Mouse (Mus musculus) midbrain, embryonic 15.5 days (tissue): ENCODE measurements around the gene Ldb3. TPM values are rescaled to one million over a fixed set of nuclear protein-coding genes. Genes with fewer than 3 reads are reported as not detected.

Experiments
- ATAC-seq: fragments of 200-750 bp; cut with Nextera tagmentation; replicated peaks from 2 replicates; pipeline ENCODE4 v1.8.0; 2017; ENCODE audit warnings: moderate TSS enrichment
- H3K27ac ChIP-seq: fragments of 300-500 bp; sonication (generic); 2 replicates; pipeline ENCODE4 v1.5.1; 2015; ENCODE audit warnings: mild to moderate bottlenecking, inconsistent platforms
- H3K27me3 ChIP-seq: fragments of 300-500 bp; sonication (generic); replicated peaks from 2 replicates; pipeline ENCODE4 v1.6.1; 2015; ENCODE audit warnings: inconsistent platforms
- H3K36me3 ChIP-seq: fragments of 300-500 bp; sonication (generic); replicated peaks from 2 replicates; pipeline ENCODE4 v1.6.1; 2015; ENCODE audit warnings: inconsistent platforms
- H3K4me1 ChIP-seq: fragments of 300-500 bp; sonication (generic); 2 replicates; pipeline ENCODE4 v1.6.1; 2015; ENCODE audit warnings: inconsistent platforms
- H3K4me2 ChIP-seq: fragments of 300-500 bp; sonication (generic); 2 replicates; pipeline ENCODE4 v1.6.1; 2015; ENCODE audit warnings: inconsistent platforms, mild to moderate bottlenecking, moderate library complexity
- H3K4me3 ChIP-seq: fragments of 300-500 bp; sonication (generic); 2 replicates; pipeline ENCODE4 v1.5.1; 2015; ENCODE audit warnings: mild to moderate bottlenecking, inconsistent platforms
- H3K9ac ChIP-seq: fragments of 300-500 bp; sonication (generic); 2 replicates; pipeline ENCODE4 v1.6.1; 2015; ENCODE audit warnings: mild to moderate bottlenecking, inconsistent platforms
- H3K9me3 ChIP-seq: fragments of 300-500 bp; sonication (generic); 2 replicates; pipeline ENCODE4 v1.6.1; 2016; ENCODE audit warnings: inconsistent platforms
- WGBS: fragments of 180-500 bp; shearing (Covaris S2); methylation state at CpG from one replicate; pipeline ENCODE4 v1.1.7; 2015; ENCODE audit warnings: mixed read lengths; 5-methylcytosine and 5-hydroxymethylcytosine counted together
- polyA plus RNA-seq: library from polyadenylated mRNA; unstranded; fragments of >200 nt; fragmentation: Nextera tagmentation; extraction: Ambion mirVana; gene quantifications from 2 replicates; pipeline ENCODE4 v1.2.1, GENCODE M21; 2015

Gene Ldb3
- polyA plus RNA-seq: 0.57 and 0.78 TPM in 2 replicates

DNA sequence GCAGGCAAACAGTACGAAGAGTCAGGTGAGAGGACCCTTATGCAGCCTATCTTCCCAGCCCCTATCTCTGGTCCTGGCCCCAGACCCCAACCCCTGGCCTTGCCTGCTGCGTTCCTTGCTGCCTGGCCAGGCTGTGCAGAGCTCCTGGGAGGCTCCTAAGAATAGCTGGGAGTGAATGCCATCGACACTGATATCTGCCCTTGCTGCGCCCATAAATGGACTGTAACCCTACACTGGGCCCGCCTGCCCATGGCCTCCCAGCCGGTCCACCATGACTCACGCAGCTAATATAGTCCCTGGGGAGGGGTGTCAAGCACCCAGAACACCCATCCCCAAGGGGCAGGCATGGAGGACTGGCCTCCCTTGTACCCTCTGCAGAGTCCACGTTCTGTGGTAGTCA is at the start of gene Ldb3:
Gene Ldb3, minus strand, starts transcription at position 185 of the 400 bp plus-strand sequence.
- no peak within 1 kb of the TSS for H3K27ac ChIP-seq
- H3K36me3 ChIP-seq: no peaks in the 10 kb centered on the region
- ATAC-seq: no peak
- H3K9ac ChIP-seq: no peak within 1 kb of the TSS
- no peaks in the 10 kb centered on the region for H3K4me1 ChIP-seq
- no peaks in the 10 kb centered on the region for H3K9me3 ChIP-seq
- WGBS: 69% methylated on average over 8 of the region's 8 CpGs
- H3K27me3 ChIP-seq: no peaks in the 10 kb centered on the region
- H3K4me2 ChIP-seq: no peak within 1 kb of the TSS
- H3K4me3 ChIP-seq: no peak within 1 kb of the TSS

DNA sequence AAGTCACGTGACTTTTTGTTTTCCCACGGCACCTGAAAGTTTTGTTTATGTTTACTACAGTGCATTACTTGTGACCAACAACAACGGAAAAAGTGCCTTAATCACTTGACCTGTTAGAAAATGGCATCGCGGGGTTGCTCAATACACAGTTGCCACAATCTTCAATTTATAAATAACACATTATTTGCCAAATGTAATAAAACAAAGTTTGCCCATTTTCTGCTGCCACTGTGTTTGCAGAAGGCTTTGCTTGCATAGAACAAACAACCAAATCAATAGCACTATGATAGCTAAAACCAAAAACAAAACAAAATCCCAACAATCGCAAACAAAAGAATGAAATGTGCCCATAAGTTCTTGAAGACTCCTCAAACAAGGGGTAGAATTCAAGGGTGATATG is 47.2 kb upstream of the Ldb3 start:
- WGBS: 91% methylated on average over 6 of the region's 6 CpGs
- H3K4me2 ChIP-seq: no peak overlapping the region
- H3K27ac ChIP-seq: no peak overlapping the region
- no peaks in the 10 kb centered on the region for H3K9me3 ChIP-seq
- no peak overlapping the region for H3K4me3 ChIP-seq
- no peaks in the 10 kb centered on the region for H3K4me1 ChIP-seq
- no peaks in the 10 kb centered on the region for H3K36me3 ChIP-seq
- H3K27me3 ChIP-seq: no peaks in the 10 kb centered on the region
- no peak overlapping the region for H3K9ac ChIP-seq
- ATAC-seq: no peak

GRCm38 (mm10) chr14:34635192-34635591 is 46.7 kb upstream of the Ldb3 start:
- no peak for ATAC-seq

DNA sequence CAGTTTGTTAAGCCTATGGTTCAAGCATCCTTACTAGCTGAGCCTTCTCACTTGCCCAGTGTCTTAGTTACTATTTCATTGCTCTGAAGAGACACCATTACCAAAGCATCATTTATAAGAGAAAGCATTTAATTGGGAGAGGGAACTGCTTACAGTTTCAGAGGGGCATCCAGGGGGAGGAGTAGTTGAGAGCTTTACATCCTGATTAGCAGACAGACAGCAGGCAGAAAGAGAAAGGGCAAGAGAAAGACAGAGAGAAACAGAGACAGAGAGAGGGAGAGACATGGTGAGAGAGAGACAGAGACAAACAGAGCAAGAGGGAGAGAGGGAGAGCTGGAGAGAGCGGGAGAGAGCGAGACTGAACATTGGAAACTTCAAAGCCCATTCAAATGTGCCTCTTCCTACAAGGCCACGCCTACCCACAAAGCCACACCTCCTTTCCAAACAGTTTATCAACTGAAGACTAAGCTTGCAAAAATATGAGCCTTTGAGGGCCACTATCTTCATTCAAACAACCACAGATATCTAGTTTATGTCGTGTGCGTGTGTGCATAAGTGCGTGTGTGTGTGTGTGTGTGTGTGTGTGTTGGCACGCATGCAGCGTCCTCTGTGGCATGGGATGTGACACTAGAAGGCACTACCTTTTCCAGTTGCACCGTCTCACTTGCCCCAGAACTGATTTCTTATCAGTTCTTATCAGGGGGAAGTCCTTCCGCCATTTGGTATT is 44.4 kb upstream of the Ldb3 start:
- Histone ChIP-seq H3K27ac (no peak overlapping the region), H3K9ac (no peak overlapping the region), H3K36me3 (no peaks in the 10 kb centered on the region), H3K4me1 (no peaks in the 10 kb centered on the region), H3K9me3 (no peaks in the 10 kb centered on the region), H3K27me3 (no peaks in the 10 kb centered on the region), H3K4me2 (no peak overlapping the region), H3K4me3 (no peak overlapping the region)
- 80% methylated on average over 10 of the region's 10 CpGs for WGBS
- no peak for ATAC-seq

More at GRCm38 (mm10) chr14:34635192-34635591, 46.7 kb upstream of the Ldb3 start:
- Histone ChIP-seq H3K9ac (no peak overlapping the region), H3K27ac (no peak overlapping the region), H3K4me3 (no peak overlapping the region), H3K4me1 (no peaks in the 10 kb centered on the region), H3K27me3 (no peaks in the 10 kb centered on the region), H3K4me2 (no peak overlapping the region), H3K9me3 (no peaks in the 10 kb centered on the region), H3K36me3 (no peaks in the 10 kb centered on the region)
- WGBS: 49% methylated on average over 7 of the region's 7 CpGs

DNA sequence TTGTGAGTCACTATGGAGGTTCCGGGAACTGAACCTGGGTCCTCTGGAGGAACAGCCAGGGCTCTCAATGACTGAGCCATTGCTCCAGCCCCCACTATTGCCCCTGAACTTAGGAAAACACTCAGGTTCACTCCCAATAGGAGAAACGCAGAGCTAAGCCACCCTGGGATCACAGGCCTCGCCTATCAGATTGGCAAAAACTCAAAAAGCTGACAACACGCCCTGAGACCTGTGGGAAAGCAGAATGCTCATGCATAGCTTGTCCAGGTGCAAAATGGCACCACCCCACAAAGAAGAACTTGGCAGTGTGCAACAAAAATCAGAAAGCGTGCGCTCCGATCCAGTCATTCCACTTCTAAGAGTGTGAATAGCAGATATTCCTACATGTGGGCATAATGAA is 38.3 kb upstream of the Ldb3 start:
- Histone ChIP-seq H3K4me1 (no peaks in the 10 kb centered on the region), H3K27me3 (no peaks in the 10 kb centered on the region), H3K9me3 (no peaks in the 10 kb centered on the region), H3K9ac (no peak overlapping the region), H3K27ac (no peak overlapping the region), H3K36me3 (no peaks in the 10 kb centered on the region), H3K4me3 (no peak overlapping the region), H3K4me2 (no peak overlapping the region)
- 91% methylated on average over 7 of the region's 7 CpGs for WGBS
- no peak for ATAC-seq

GRCm38 (mm10) chr14:34623531-34624210 is 35.2 kb upstream of the Ldb3 start:
- H3K9ac ChIP-seq: no peak overlapping the region
- H3K9me3 ChIP-seq: no peaks in the 10 kb centered on the region
- no peak overlapping the region for H3K27ac ChIP-seq
- no peaks in the 10 kb centered on the region for H3K27me3 ChIP-seq
- 87% methylated on average over 16 of the region's 16 CpGs for WGBS
- no peaks in the 10 kb centered on the region for H3K36me3 ChIP-seq
- H3K4me1 ChIP-seq: no peaks in the 10 kb centered on the region
- no peak for ATAC-seq
- H3K4me2 ChIP-seq: no peak overlapping the region
- H3K4me3 ChIP-seq: no peak overlapping the region

GRCm38 (mm10) chr14:34623074-34623473 is 34.6 kb upstream of the Ldb3 start:
- ATAC-seq: no peak
- 89% methylated on average over 5 of the region's 5 CpGs for WGBS
- Histone ChIP-seq H3K4me1 (no peaks in the 10 kb centered on the region), H3K27me3 (no peaks in the 10 kb centered on the region), H3K36me3 (no peaks in the 10 kb centered on the region), H3K4me2 (no peak overlapping the region), H3K4me3 (no peak overlapping the region), H3K9ac (no peak overlapping the region), H3K9me3 (no peaks in the 10 kb centered on the region), H3K27ac (no peak overlapping the region)

GRCm38 (mm10) chr14:34620611-34621376 is 32.3 kb upstream of the Ldb3 start:
- no peaks in the 10 kb centered on the region for H3K36me3 ChIP-seq
- H3K4me1 ChIP-seq: no peaks in the 10 kb centered on the region
- no peak for ATAC-seq
- no peak overlapping the region for H3K4me3 ChIP-seq
- 36% methylated on average over 10 of the region's 10 CpGs for WGBS
- H3K4me2 ChIP-seq: no peak overlapping the region
- H3K27me3 ChIP-seq: peaks cover 8% of the 10 kb centered on the region
- H3K27ac ChIP-seq: no peak overlapping the region
- H3K9me3 ChIP-seq: no peaks in the 10 kb centered on the region
- H3K9ac ChIP-seq: no peak overlapping the region

- H3K4me3 ChIP-seq: no peak overlapping the region
- 34% methylated on average over 9 of the region's 9 CpGs for WGBS
- no peaks in the 10 kb centered on the region for H3K9me3 ChIP-seq
- no peaks in the 10 kb centered on the region for H3K36me3 ChIP-seq
- H3K27me3 ChIP-seq: peaks cover 23% of the 10 kb centered on the region
- H3K9ac ChIP-seq: no peak overlapping the region
- H3K4me2 ChIP-seq: no peak overlapping the region
- no peaks in the 10 kb centered on the region for H3K4me1 ChIP-seq
- ATAC-seq: no peak; the same call in 1 of the 2 replicates
- H3K27ac ChIP-seq: no peak overlapping the region
These were observed 30.3 kb upstream of the Ldb3 start for GRCm38 (mm10) chr14:34618808-34619207.

- Histone ChIP-seq H3K4me1 (no peaks in the 10 kb centered on the region), H3K27ac (no peak overlapping the region), H3K36me3 (no peaks in the 10 kb centered on the region), H3K9ac (no peak overlapping the region), H3K27me3 (peaks cover 23% of the 10 kb centered on the region), H3K9me3 (no peaks in the 10 kb centered on the region), H3K4me3 (no peak overlapping the region), H3K4me2 (no peak overlapping the region)
- 2% methylated on average over 8 of the region's 8 CpGs for WGBS
- ATAC-seq: peak; percentile 76
These were observed 28.3 kb upstream of the Ldb3 start for GRCm38 (mm10) chr14:34616821-34617220.

DNA sequence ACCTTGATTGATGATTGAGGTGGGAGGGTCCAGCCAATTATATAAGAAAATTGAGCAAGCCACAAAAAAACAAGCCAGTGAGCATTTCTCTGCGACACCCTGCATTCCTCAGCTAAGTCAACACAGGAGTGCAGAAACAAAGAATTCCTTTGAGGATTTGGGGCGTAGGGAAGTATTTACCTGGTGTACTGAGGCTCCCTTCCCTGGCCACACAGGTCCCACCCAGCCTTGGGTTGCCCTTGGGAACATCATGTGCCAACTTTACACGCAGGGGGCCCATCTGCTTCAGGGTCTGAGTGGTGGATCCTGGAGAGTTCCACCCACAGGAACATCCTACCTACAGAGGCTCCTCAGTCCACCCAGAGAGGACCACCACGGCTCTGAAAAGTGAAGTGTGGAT is 27.1 kb upstream of the Ldb3 start:
- peak; percentile 31; the same call in 1 of the 2 replicates for ATAC-seq
- Histone ChIP-seq H3K9me3 (no peaks in the 10 kb centered on the region), H3K4me1 (no peaks in the 10 kb centered on the region), H3K27ac (no peak overlapping the region), H3K4me2 (no peak overlapping the region), H3K4me3 (no peak overlapping the region), H3K36me3 (no peaks in the 10 kb centered on the region), H3K9ac (no peak overlapping the region), H3K27me3 (peaks cover 23% of the 10 kb centered on the region)
- WGBS: 63% methylated on average over 4 of the region's 4 CpGs

GRCm38 (mm10) chr14:34615082-34615481 is 26.6 kb upstream of the Ldb3 start:
- 3% methylated on average over 13 of the region's 13 CpGs for WGBS
- Histone ChIP-seq H3K4me3 (0 out of 2 replicates have a peak overlapping the region, but pooled peaks have one; percentile 5), H3K9ac (no peak overlapping the region), H3K9me3 (no peaks in the 10 kb centered on the region), H3K27ac (no peak overlapping the region), H3K27me3 (peaks cover 23% of the 10 kb centered on the region), H3K4me2 (peak overlapping the region; percentile 32), H3K4me1 (no peaks in the 10 kb centered on the region), H3K36me3 (no peaks in the 10 kb centered on the region)
- no peak for ATAC-seq
